Mouse (Mus musculus) gastrocnemius, postnatal 36 days (tissue): ENCODE measurements around the gene Rrp15. TPM values are rescaled to one million over a fixed set of nuclear protein-coding genes. Genes with fewer than 3 reads are reported as not detected.
A peak's percentile ranks its signal among the peaks of the same experiment; 100 is the strongest.

Experiments
- DNase-seq, 2 experiments: peaks; one replicate each; pipeline ENCODE4 v3.0.0; 2022
- intact Hi-C: fragments of 180-260 bp; cut with DNase I; formaldehyde crosslinking; loops from one replicate; pipeline ENCODE4 v1.15.1; 2025
- total RNA-seq, 2 experiments: library from RNA; stranded (reverse); gene quantifications; 2 replicates each; pipeline ENCODE4 v1.2.3; 2021

Rrp15 gene
- total RNA-seq, 2 experiments from 2014 or later = 10.9 to 12.4 TPM

DNA sequence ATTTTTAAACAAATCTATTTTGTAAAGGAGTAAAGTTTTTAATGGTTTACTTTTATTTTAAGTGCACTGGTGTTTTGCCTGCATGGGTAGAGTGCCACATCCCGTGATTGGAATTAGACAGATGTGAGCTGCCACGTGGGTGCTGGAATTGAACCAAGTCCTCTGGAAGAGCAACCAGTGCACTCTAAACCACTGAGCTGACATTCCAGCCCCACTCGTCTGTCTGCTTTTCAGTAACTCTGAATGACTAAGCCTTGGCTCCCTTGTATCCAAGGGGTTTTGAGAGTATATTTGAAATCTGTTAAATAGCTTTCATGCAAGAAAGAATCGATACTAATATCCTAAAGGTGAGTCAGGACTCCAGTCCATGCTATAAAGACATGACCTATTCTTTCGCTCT, 30.3 kb downstream of the Rrp15 start:
- intact Hi-C loops = loop anchor here (5.0 kb wide), 3 partner anchors 532 to 1172 kb away; no protein-coding TSS in a partner anchor
- no peak for DNase-seq

DNA sequence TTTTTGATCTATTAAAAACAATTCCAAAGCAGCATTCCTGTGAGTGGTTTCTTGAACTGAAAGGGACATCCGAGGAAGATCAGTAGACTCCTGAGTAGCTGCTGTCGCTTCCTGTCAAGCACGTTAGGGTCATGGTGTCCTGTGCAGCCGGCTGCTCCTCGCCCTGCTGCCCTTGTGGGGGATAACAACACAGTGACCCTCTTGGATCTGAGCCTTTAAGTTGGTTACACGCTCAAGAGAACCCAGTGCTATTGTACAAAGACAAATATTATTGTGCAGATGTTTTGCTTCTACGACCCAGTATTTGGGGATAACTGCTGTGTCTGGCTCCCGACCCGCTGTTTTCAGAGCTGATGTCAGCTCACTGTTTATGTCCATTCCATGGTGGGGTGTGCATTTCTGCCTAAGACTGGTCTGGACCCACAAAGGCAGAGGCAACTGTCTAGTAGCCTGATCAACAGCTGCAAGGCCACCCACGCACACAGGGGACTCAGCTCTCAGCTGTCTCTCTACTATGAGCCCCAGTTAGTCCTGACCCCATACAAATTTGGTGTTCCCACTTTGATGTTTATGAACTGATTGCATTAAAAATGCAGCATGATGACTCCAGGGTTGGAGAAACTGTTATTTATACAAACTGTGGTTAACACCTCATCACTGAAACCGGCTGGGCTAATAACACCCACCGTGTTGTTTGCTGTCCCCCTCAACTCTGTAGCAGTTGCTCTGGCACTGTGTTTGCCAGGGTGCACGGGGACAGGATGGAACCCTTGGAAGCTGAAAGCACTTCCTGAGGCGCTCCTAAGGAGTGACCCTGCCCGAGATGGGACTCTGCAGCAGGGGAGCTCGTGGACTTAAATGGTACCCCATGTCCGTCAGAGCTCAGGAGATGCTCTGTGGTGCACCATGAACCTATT, 33.9 kb downstream of the Rrp15 start:
- intact Hi-C loops = loop anchor here (5.0 kb wide), 3 partner anchors 528 to 1168 kb away; no protein-coding TSS in a partner anchor
- no peak for DNase-seq

DNA sequence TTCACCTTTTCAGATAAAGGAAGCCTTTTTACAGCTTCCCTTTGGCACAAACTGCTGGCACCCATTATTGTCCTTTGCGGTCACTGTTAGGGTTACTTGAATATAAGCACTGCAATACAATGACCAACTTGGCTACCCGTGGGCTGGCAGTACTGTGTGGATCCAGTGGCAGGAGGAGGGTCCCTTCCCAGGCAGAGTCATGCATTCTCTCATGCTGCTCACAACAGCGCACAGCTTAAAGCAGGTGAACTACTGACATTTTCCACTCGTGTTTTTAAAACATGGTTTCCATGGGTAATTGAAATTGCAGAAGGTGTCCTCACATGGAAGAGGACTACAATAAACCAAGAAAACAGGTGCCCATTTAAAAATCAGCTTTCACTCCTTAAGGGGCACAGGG, 34.9 kb downstream of the Rrp15 start:
- intact Hi-C loops = no loop called here
- no peak for DNase-seq

DNA sequence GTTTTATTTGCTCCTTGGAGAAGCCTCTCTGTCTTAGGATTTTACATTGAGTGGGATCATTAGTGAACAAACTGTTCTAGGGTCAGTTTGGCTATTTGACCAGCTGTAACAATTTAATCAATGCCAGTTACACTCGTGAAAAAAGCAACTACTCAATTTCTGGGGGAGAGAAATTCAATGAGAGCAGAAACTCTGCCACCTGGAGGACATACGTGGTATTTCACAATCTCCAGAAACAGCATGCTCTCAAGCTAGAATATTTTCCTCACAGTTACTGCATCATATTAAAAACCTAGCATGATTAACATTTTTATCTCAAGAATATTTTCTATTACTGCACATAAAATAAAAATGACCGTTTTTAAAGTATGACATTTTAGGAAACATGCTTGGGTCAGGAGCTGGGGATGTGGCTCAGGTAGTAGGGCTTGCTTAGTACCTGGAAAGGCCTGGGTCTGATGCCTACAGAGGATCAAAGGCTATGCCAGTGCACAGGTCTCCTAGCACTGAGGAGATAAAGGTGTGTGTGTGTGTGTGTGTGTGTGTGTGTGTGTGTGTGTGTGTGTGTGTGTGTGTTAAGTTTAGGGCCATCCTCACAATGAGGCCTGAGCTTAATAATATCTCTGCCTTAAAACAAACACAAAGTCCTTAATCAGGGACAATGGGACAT, 36.2 kb downstream of the Rrp15 start:
- intact Hi-C loops = no loop called here
- DNase-seq = no peak

DNA sequence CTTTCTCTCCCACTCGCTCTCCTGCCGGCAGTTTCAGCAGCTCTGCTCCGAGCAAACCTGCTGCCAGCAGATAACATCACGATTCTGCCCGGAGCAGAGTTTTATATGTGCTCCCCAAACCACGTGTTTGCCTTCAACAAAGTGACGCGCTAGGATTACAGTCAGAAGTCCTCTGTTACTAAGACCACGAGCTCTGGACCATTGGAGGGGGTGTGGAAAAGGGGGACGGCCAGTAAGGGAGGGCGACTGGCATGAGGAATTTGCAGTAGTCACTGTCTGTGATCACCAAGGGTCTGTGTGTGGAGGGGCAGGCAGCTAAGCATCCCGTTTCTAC, 43.3 kb downstream of the Rrp15 start, which contains the start of gene Tgfb2:
Gene Tgfb2 (minus strand): TSS at position 75 of the 334 bp plus-strand sequence.
- peak in 1 of 2 experiments; percentile 28 for DNase-seq
- intact Hi-C loops = loop anchor here (5.0 kb wide), 1 partner anchor 99 kb away; no protein-coding TSS in a partner anchor

DNA sequence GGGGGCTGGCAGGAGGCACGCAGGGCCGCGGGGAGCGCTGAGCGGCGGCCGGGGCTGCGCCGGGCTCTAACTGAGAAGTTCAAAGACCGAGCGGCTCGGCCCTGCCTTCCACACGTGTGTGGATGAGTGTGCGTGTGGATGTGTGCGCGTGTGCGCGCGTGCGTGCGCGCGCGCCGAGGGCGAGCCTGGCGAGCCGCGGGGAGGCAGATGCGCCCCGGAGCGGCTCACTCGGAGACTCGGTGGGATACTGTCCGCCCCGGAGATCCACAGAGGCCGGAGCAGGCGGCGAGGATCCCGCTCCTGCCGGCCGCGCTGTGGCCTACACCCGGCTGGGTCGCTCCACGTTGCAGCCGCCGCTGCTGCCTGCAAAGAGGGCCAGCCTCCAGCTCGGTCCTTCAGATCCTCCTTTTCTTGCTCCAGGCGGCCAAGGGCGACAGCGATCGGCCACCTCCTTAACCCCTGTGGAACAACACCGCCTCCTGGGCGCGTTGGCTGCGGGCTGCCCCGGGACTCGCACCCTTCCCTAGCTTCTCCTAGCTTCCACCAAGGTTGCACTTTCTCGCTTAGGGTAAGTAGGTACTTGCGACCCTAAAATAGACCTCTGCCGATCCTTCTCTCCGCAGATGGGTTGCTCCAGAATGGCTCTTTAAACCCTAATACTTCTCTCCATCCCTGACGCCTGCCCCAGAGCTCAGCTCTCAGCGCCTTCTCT, 43.8 kb downstream of the Rrp15 start:
- intact Hi-C loops = loop anchor here (5.0 kb wide), 1 partner anchor 98 kb away; no protein-coding TSS in a partner anchor
- peak; percentile 68 to 75 for DNase-seq

DNA sequence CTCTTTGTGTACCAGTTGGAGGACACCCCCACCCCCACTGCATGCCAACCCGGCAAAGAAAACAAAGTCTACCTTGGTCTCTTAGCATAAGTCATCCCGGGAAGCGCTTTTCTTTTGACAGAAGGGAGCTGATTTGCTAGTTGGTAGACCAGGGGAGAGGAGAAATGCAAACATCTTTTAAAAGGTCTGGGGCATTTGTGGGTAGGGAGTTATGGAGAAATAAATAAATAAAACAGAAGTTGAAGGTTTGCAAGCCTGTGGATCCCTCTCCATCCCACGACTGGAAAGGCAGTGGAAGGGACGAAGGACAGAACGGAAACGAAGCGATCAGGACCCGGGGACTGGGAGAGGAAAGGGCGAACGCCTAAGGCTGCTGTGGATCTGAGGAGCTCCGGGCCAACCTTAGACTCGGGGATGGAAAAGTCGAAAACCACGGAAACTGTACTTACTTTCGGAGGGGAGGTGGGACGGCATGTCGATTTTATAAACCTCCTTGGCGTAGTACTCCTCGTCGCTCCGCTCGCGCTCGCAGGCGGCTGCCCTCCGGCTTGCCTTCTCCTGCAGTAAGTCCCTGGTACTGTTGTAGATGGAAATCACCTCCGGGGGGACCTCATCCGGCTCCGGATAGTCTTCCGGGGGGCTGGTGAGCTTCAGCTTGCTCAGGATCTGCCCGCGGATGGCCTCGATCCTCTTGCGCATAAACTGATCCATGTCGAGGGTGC, 45.0 kb downstream of the Rrp15 start:
- intact Hi-C loops = loop anchor here (5.0 kb wide), 2 partner anchors 47 to 117 kb away; no protein-coding TSS in a partner anchor
- DNase-seq = peak in 1 of 2 experiments; percentile 58

DNA sequence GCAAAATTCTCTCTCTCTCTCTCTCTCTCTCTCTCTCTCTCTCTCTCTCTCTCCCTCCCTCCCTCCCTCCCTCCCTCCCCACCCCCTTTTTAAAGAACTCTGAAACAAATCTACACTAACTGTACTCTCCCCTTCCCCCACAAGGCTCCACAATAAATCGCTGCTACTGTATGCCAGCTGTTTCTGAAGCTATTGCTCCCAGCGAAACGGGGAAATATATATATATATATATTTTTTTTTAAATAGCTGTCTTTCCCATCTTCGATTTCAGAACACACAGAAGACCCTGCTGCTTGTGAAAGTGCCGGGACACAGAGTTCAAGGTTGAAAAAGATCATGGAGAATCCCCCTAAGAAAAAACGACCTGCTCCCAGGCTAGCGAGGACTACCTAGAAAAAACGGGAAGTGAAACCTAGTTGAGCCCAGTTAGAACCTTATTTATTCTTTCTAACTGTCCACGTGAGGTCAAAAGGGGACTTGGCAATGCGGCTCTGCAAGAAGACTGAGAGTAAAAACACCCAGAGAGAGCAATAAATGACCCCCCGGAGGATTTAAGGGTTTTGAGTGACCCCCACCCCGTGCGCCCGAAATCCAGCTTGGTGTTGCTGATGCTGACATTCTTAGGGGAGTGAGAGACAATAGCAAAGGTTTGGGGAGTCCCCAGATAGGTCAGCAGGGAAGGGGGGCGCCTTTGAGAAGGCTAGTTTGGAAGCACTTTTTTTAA, 45.7 kb downstream of the Rrp15 start:
- peak in 1 of 2 experiments; percentile 39 for DNase-seq
- intact Hi-C loops = loop anchor here (5.0 kb wide), 2 partner anchors 46 to 116 kb away; no protein-coding TSS in a partner anchor

DNA sequence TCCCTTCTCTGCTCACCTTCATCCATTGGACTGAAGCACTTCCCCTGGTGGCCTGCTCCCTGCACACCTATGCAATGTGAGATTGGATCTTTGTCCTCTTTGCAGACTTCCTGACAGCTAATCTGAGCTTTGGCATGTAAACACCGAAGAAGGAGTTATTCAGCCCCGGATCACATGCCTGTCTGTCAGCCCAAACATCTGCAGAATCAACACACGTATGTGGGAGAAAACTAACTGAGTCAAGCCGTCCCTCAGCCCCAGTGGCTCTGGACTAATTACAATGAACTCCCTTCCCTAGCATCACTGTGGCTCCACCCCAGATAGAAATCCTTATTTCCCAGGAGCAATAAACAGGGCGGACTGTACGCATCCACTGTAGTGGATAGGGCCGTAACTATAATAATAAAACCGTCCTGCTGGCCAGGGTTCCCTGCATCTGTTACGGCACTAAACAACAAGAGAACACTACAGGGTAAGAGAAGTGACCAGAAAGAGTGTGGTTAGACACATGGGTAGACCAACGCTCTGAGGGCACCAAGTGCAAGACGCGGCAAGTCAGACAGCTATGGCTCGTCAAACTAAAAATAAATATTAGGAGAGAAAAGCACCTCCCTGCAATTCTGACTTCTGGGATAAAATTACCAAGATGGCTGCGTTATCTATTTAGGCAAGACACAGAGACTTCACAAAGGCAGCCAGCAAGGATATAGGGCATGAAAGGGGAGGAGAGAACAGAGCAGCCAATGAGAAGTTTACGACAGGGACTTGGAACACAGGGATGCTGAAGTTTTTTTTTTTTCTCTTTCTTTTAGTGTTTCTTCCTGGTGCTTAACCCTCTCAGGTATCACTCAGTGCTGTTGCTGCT, 46.5 kb downstream of the Rrp15 start:
- peak in 1 of 2 experiments; percentile 39 for DNase-seq
- intact Hi-C loops = loop anchor here (5.0 kb wide), 2 partner anchors 45 to 115 kb away; no protein-coding TSS in a partner anchor

DNA sequence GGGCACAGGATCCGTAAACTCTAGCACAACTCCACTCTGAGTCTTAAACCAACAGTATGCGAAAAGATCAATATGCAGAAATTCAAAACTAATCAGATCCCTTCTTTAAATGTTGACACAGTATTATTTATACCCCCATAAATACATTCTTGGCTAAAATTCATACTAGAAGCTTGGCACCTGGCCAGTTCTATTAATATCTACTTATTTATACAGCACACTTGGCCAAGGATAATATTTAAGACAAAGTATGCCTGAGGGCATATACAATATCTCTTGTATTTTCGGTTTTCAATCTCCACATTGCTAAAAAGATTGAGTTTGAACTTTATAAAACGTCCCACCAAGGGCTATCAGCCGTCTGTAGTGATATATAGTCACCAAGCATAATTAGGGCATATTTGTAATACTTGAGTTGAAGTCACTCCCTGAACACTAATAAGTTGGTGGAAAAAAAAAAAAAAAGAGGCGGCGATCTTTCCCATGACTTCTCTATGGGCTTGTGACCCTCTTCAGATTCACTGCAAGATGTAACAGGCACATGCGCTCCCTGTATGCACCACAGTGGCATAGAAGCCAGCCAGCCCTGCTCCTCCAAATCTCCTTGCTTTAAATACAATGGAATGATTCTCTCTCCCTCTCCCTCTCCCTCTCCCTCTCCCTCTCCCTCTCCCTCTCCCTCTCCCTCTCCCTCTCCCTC, 47.8 kb downstream of the Rrp15 start:
- DNase-seq = no peak
- intact Hi-C loops = loop anchor here (5.0 kb wide), 2 partner anchors 44 to 114 kb away; no protein-coding TSS in a partner anchor

DNA sequence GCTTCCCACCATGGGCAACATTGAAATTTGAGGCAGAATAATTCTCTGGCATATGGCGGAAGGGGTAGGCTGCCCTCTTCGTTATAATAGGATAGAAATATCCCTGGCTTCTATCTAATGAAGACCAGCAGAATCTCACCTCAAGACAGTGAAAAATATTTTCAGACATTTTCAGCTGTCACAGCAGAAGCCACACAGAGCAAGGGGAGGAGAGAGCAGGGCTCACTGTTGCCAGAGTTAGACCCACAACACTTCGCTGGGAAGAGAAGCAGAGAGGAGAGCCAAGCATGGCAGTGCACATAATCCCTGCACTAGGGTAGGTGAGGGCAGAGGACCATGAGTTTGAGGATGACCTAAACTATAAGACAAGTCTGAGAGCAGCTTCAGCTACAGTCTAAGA, 48.7 kb downstream of the Rrp15 start:
- no peak for DNase-seq
- intact Hi-C loops = loop anchor here (5.0 kb wide), 2 partner anchors 43 to 113 kb away; no protein-coding TSS in a partner anchor

DNA sequence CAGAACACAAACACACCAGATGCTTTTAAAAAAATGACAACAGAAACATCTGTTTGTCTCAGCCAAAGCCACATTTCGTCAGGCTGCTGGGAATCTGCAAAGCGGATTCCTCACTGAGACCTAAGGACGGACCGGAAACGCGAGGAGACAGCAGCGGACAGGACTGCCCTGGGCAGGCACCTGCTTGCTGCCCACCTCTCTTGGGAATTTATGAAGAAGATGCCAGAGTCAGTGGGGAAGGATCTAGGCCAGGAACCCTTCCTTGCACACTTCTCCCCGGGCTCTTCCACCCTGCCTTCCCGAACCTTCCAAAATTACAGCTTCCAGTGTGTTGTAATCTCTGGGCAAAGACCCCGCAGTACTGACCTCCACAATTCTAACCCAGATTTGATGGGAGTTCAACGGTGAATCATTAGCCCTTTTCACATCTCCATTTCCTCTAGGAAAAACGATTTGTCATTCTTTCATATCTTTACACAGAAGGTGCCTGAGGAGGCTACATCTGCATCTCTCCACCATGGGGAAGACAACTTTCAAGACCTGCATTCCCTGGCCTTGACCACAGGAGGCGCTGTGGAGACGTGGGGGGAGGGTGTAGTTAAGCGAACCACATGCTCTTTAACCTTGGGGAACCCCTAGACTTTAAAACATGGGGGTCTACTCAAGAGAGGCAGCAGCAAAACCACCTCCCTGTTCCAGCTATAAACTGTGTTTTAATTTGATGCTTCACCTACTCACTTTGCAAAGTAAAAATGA, 50.4 kb downstream of the Rrp15 start:
- no peak for DNase-seq
- intact Hi-C loops = no loop called here

DNA sequence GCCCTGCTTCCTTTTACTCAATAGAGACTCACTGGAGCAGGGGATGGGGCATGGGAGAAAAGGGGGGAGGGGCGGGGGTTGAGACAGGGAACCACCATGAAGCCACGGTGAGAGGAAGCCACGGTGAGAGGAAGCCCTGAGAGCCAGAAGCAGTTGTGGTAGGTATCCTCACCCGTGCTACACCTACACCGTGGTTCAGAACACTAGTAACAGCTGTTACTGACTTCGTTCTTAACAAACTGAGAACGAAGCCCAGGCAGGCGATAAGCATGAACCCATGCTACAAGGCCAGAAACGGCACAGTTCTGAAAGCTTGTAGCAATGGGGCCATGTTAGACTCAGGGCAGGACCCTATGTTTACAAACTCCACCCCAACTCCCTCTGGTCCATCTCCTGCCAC, 52.9 kb downstream of the Rrp15 start:
- intact Hi-C loops = no loop called here
- no peak for DNase-seq

DNA sequence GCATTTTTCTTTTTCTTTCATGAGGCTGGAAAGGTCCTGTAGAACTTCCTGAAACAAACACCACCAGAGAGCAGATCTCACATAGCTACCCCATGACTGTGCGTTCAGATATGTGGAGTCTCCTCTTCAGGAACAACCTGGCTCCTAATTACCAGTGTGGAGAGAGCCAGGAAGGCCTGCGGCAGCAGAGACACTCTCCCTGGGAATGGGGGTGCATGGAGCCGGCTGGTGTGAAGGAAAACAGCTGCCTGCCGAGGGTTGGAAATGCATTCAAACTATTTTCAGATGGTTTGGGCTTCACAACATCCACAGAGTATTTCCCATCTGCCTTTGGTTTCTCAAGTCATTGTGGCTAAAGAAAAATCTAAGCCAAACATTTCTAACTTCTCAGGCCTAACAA, 53.8 kb downstream of the Rrp15 start:
- DNase-seq = no peak
- intact Hi-C loops = no loop called here

DNA sequence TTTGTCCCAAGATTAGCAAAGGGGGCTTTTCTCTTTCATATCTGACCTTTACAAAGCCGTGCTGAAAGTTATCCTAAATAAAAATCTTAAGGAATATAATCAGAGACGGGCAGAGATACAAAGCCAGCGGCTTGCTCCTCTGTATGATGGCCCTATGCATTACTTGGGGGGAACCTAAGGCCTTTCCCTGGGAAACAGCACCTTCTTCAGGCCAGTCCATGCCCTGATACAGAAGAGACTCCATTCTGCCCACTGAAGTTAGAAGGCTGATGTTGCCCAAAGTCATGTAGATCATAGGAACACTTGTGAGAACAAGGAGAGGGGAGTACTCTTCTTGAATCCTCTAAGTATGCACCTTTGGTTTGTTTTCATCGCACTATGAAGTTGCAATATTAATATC, 56.8 kb downstream of the Rrp15 start:
- intact Hi-C loops = no loop called here
- no peak for DNase-seq

DNA sequence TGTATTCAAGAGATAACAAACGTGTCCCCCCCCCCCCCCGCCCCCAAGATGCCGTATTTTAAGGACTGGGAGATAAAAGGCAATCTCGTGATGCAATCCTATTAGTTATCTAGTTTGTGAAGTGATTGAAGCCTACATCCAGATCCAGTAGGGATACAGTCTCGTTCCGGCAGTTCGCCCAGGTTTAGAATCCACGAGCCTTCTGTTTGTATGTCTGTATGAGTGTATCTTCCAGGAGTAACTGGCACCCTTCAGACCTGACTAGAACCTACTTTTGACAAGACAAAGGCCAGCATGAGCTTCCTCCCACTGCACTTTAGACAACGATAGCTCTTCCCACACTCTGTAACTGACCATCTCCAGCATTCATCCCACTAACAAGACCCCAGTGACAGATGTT, 57.5 kb downstream of the Rrp15 start:
- DNase-seq = no peak
- intact Hi-C loops = no loop called here

DNA sequence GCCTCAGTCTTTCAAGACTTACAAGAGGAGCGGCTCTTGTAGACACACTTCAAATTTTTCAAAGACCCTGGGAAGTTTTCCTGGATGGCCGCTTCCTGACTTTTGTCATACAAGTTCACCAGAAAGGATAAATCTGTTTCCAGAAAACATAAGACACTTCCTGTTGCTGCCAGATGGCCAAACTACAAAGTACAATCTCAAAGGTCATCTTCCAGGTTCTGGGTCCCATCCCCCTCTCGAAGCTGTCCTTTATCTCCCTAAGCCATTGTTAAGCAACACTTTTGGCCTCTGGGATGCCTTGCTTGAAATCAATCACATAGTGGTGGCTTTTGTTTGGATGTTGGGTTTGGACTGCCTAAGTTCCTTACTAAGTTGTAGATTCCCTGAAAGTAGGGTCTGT, 65.1 kb downstream of the Rrp15 start:
- no peak for DNase-seq
- intact Hi-C loops = no loop called here
